Mouse (Mus musculus) E14TG2a.4 (cell line): Measurements from ENCODE around the gene Mbnl1.

Experiments
- CTCF ChIP-seq: conservative IDR thresholded peaks from 2 replicates; pipeline ENCODE4 v1.5.1; 2014; ENCODE audit warnings: low read length
- POU5F1 ChIP-seq: IDR thresholded peaks from 2 replicates; pipeline ENCODE4 v1.6.1; 2014; ENCODE audit warnings: low read length, borderline replicate concordance

DNA sequence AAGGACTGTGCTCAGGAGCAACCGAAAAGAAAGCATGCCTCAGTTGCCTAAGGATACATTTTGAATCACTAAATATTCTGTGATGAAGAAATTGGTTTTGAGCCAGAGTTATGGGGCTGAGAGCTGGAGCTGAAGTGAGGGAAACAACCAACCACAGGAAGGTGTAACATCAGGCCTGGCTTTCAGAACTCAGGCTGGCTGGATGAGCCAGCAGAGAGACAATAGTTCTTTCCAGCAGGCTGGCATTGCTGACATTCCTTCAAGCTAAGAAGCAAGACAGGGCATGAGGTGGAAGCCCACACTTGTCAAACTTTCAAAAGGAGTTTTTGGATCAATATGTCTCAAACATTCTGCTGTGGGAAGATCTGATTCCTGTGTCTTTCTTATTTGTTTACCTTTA, 48.5 kb upstream of the Mbnl1 start:
- no peak for TF ChIP-seq CTCF
- no peak for TF ChIP-seq POU5F1
